11 mouse cellular contexts compared by ENCODE assay signal in the genomic region with DNA sequence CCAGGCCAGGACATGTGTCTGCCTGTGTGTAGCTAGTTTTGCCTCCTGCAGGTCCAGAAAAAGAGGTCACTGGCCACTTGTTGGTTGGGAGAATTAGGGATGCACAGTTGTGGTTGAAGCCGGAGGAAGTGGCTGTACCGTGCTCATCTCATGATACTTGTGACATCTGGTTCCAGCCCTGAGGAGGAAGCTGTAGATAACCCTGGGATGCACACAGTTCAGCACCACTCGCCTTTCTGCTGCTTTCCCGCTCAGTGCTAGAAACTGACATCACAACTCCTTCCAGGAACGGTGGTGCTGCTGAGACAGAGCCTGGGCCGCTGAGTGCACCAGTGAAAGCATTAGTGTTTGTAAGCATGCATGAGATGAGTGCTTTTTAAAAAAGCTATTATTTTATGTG.
"Had no signal": no experiment of that assay in that cellular context is flagged by ENCODE, and none has a peak within 500 bp of the region (broad histone marks: within the 10 kb centered on the region; RNA-seq: fewer than 3 reads in every experiment).

No protein-coding gene starts in this region.

- H3K4me2 ChIP-seq: kidney, embryonic 15.5 days; limb, embryonic 12.5 days; midbrain, embryonic 11.5 days; midbrain, embryonic 15.5 days; neural tube, embryonic 12.5 days had no signal

- H3K36me3 ChIP-seq: midbrain, embryonic 15.5 days; neural tube, embryonic 12.5 days had no signal

- DNase-seq: kidney, adult 2 months; kidney, postnatal 14 days; lung, adult 18-20 months; thymus, postnatal 4 days had no signal

- H3K4me3 ChIP-seq: kidney, embryonic 15.5 days; left cerebral cortex, adult 2 months; limb, embryonic 12.5 days; midbrain, embryonic 15.5 days; neural tube, embryonic 12.5 days had no signal

- H3K27me3 ChIP-seq: limb, embryonic 12.5 days; midbrain, embryonic 15.5 days had no signal

- H3K27ac ChIP-seq: kidney, embryonic 15.5 days; left cerebral cortex, adult 2 months; limb, embryonic 12.5 days; midbrain, embryonic 15.5 days; neural tube, embryonic 12.5 days; stomach, postnatal 0 days had no signal

- ATAC-seq: midbrain, embryonic 15.5 days had no signal

- H3K9me3 ChIP-seq: kidney, embryonic 15.5 days; limb, embryonic 12.5 days; midbrain, embryonic 15.5 days; neural tube, embryonic 12.5 days had no signal

- H3K9ac ChIP-seq: kidney, embryonic 15.5 days; limb, embryonic 12.5 days; midbrain, embryonic 15.5 days; neural tube, embryonic 12.5 days had no signal
